Mouse (Mus musculus): ENCODE data around the gene Taco1. TPM values are rescaled to one million over a fixed set of nuclear protein-coding genes. Genes with fewer than 3 reads are reported as not detected.
"Not testable (repeated sequence)": the region's sequence is repeated elsewhere in the genome, so short reads cannot be mapped to it uniquely, and the experiment has no call there.

Gene Taco1
- total RNA-seq (2021), result 10 to 100 TPM; 19.7 to 20.1 TPM

- peak; percentile 92 to 93 for DNase-seq
Observed at GRCm38 (mm10) chr11:106065923-106066571, at the start of gene Taco1. TSS of gene Taco1 (plus strand) at chr11:106066061.

- DNase-seq, result no peak
Observed at GRCm38 (mm10) chr11:106016440-106016839, 49.4 kb upstream of the Taco1 start.

GRCm38 (mm10) chr11:106020051-106020763, 45.7 kb upstream of the Taco1 start:
- DNase-seq, result peak; percentile 57 to 59

- DNase-seq, result no peak
Observed at GRCm38 (mm10) chr11:106025774-106026173, 40.1 kb upstream of the Taco1 start.

GRCm38 (mm10) chr11:106026465-106027151, 39.3 kb upstream of the Taco1 start:
- peak; percentile 44 to 48 for DNase-seq

- DNase-seq, result no peak
Observed at GRCm38 (mm10) chr11:106027607-106028006, 38.3 kb upstream of the Taco1 start.

GRCm38 (mm10) chr11:106032074-106032473, 33.8 kb upstream of the Taco1 start:
- not testable (repeated sequence) for DNase-seq

- no peak for DNase-seq
Observed at GRCm38 (mm10) chr11:106033491-106033919, 32.4 kb upstream of the Taco1 start.

GRCm38 (mm10) chr11:106034986-106035385, 30.9 kb upstream of the Taco1 start:
- no peak for DNase-seq

GRCm38 (mm10) chr11:106036548-106037417, 29.1 kb upstream of the Taco1 start, which contains the start of gene Dcaf7:
TSS of gene Dcaf7 (plus strand) at chr11:106036872.
- DNase-seq, result peak; percentile 98 to 100

GRCm38 (mm10) chr11:106037418-106037751, 28.5 kb upstream of the Taco1 start:
- peak; percentile 46 to 51 for DNase-seq

- no peak for DNase-seq
Observed at GRCm38 (mm10) chr11:106044349-106044748, 21.5 kb upstream of the Taco1 start.

- no peak for DNase-seq
Observed at GRCm38 (mm10) chr11:106045256-106045655, 20.6 kb upstream of the Taco1 start.

GRCm38 (mm10) chr11:106045780-106046179, 20.1 kb upstream of the Taco1 start:
- no peak for DNase-seq

GRCm38 (mm10) chr11:106046584-106046983, 19.3 kb upstream of the Taco1 start:
- no peak for DNase-seq

GRCm38 (mm10) chr11:106053921-106054320, 11.9 kb upstream of the Taco1 start:
- DNase-seq, result no peak

- no peak for DNase-seq
Observed at GRCm38 (mm10) chr11:106054600-106054999, 11.3 kb upstream of the Taco1 start.

- DNase-seq, result no peak
Observed at GRCm38 (mm10) chr11:106055341-106055740, 10.5 kb upstream of the Taco1 start.

GRCm38 (mm10) chr11:106056819-106057491, 8.9 kb upstream of the Taco1 start:
- DNase-seq, result no peak

- DNase-seq, result no peak
Observed at GRCm38 (mm10) chr11:106058020-106058419, 7.8 kb upstream of the Taco1 start.

- DNase-seq, result no peak
Observed at GRCm38 (mm10) chr11:106060549-106060948, 5.3 kb upstream of the Taco1 start.

GRCm38 (mm10) chr11:106061311-106061710, 4.5 kb upstream of the Taco1 start:
- DNase-seq, result no peak
